Mouse (Mus musculus): ENCODE data around the gene Tceanc2. TPM values are rescaled to one million over a fixed set of nuclear protein-coding genes. Genes with fewer than 3 reads are reported as not detected.

The Tceanc2 gene
- total and polyA plus RNA-seq, 3 experiments, result 15.1 to 65.8 (median 17.6) TPM

- no peak overlapping the region for H3K4me3 ChIP-seq (ENCODE audit: low read depth, low read length)
- H3K4me1 ChIP-seq (ENCODE audit: insufficient read depth, low read depth, low read length), result no peaks in the 10 kb centered on the region
- no peaks in the 10 kb centered on the region for H3K9me3 ChIP-seq (replicated peaks)
- peaks cover 68% of the 10 kb centered on the region for H3K27me3 ChIP-seq (ENCODE audit: insufficient read depth, low read length)
- DNase-seq (ENCODE audit: low spot score), result no peak
- no peak for TF ChIP-seq GATA2 (IDR thresholded peaks at IDR 0.05; ENCODE audit: borderline replicate concordance, low read depth, low read length)
- TF ChIP-seq GATA1 (IDR thresholded peaks at IDR 0.05; ENCODE audit: borderline replicate concordance, low read length), result no peak
- TF ChIP-seq TAL1 (conservative IDR thresholded peaks at IDR 0.05; ENCODE audit: low read depth, low read length), result no peak
- no peak for TF ChIP-seq POLR2AphosphoS5 (IDR thresholded peaks at IDR 0.05; ENCODE audit: insufficient replicate concordance, low read depth, low read length)
- TF ChIP-seq CTCF (IDR thresholded peaks at IDR 0.05; ENCODE audit: low read depth, low read length), result no peak
- ATAC-seq (ENCODE audit: extremely low read depth, insufficient number of reproducible peaks, low FRiP score, poor library complexity, severe bottlenecking), result no peak
- H3K36me3 ChIP-seq (replicated peaks), result no peaks in the 10 kb centered on the region
Observed at GRCm38 (mm10) chr4:107108291-107108731, 70.6 kb downstream of the Tceanc2 start.

DNA sequence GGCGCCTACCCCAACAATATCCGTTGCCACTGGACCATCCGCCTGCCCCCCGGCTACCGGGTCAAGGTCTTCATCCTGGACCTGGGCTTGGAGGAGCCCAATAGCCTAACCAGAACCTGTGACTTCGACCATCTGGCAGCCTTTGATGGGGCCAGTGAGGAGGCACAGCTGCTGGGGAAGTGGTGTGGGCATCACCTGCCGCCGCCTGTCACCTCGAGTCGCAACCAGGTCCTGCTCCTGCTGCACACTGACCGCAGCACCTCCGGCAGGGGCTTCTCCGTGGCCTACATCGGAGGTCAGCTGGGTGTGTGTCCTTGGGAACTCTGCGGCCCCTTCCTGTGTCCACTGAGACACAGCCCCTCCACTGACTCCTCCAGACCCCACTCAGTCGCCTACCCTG lies 72.1 kb downstream of the Tceanc2 start:
- Histone ChIP-seq H3K4me1 (ENCODE audit: insufficient read depth, low read depth, low read length) (no peaks in the 10 kb centered on the region), H3K9me3 (replicated peaks) (no peaks in the 10 kb centered on the region), H3K4me3 (ENCODE audit: low read depth, low read length) (no peak overlapping the region), H3K27me3 (ENCODE audit: insufficient read depth, low read length) (peaks cover 72% of the 10 kb centered on the region), H3K36me3 (replicated peaks) (no peaks in the 10 kb centered on the region)
- TF ChIP-seq POLR2AphosphoS5 (IDR thresholded peaks at IDR 0.05; ENCODE audit: insufficient replicate concordance, low read depth, low read length) (no peak), TAL1 (conservative IDR thresholded peaks at IDR 0.05; ENCODE audit: low read depth, low read length) (no peak), GATA2 (IDR thresholded peaks at IDR 0.05; ENCODE audit: borderline replicate concordance, low read depth, low read length) (no peak), CTCF (IDR thresholded peaks at IDR 0.05; ENCODE audit: low read depth, low read length) (no peak), GATA1 (IDR thresholded peaks at IDR 0.05; ENCODE audit: borderline replicate concordance, low read length) (no peak)
- ATAC-seq (ENCODE audit: extremely low read depth, insufficient number of reproducible peaks, low FRiP score, poor library complexity, severe bottlenecking) (no peak), DNase-seq (ENCODE audit: low spot score) (no peak)

DNA sequence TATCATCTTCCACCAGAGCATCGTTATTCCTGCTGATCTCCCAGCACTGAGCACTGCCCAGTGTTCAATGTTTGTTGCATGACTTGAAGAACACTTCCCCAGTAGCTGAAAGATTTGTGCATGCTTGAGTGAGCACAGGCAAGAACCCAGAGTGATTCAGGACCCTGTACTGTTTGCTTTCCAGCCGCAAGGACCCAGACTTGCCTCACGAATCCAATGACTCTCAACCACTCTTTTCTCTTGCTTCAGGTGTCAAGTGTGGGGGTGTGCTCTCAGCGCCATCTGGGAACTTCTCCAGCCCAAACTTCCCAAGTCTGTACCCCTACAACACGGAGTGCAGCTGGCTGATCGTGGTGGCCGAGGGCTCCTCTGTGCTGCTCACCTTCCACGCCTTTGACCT lies 76.7 kb downstream of the Tceanc2 start:
- DNase-seq (ENCODE audit: low spot score) (no peak), ATAC-seq (ENCODE audit: extremely low read depth, insufficient number of reproducible peaks, low FRiP score, poor library complexity, severe bottlenecking) (no peak)
- H3K27me3 ChIP-seq (ENCODE audit: insufficient read depth, low read length), result peaks cover 55% of the 10 kb centered on the region
- H3K36me3 ChIP-seq (replicated peaks), result no peaks in the 10 kb centered on the region
- TF ChIP-seq GATA2 (IDR thresholded peaks at IDR 0.05; ENCODE audit: borderline replicate concordance, low read depth, low read length) (no peak), GATA1 (IDR thresholded peaks at IDR 0.05; ENCODE audit: borderline replicate concordance, low read length) (no peak), CTCF (IDR thresholded peaks at IDR 0.05; ENCODE audit: low read depth, low read length) (no peak), POLR2AphosphoS5 (IDR thresholded peaks at IDR 0.05; ENCODE audit: insufficient replicate concordance, low read depth, low read length) (no peak), TAL1 (conservative IDR thresholded peaks at IDR 0.05; ENCODE audit: low read depth, low read length) (no peak)
- no peaks in the 10 kb centered on the region for H3K4me1 ChIP-seq (ENCODE audit: insufficient read depth, low read depth, low read length)
- H3K9me3 ChIP-seq (replicated peaks), result no peaks in the 10 kb centered on the region
- H3K4me3 ChIP-seq (ENCODE audit: low read depth, low read length), result no peak overlapping the region

DNA sequence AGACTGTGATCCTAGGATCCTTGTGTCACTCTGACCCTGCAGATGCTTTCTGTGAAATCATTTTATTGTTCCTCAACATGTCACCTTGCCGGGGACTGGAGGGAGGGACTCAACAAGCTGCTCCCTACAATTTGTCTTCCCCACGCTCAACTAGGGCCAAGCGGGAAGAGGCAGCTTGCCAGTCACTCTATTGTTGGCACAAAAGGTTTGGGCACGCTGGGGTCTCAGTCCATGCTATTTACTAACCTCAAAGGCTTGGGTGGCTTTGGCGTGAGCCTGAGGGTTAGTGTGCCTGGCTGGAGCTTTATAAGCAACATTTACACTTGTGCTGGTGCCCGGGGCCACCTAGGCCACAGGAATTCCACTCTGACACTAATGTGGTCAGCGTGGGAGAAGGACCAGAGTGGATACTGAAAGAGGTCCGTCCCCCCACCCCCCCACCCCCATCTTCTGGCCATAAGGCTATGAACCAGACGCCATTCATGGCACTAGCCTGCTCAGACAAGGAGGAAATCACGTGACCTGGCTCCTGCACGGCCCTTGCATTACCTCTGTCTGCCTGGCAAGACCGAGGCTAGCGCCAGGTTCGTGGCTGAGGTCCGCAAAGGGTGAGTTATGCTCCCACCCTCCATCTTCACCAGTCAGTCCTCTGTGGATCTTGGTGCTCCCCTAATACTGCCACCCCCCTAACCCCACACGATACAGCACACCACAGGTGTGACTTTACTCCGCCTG lies 80.0 kb downstream of the Tceanc2 start:
- Histone ChIP-seq H3K27me3 (ENCODE audit: insufficient read depth, low read length) (peaks cover 49% of the 10 kb centered on the region), H3K9me3 (replicated peaks) (no peaks in the 10 kb centered on the region), H3K4me1 (ENCODE audit: insufficient read depth, low read depth, low read length) (no peaks in the 10 kb centered on the region), H3K4me3 (ENCODE audit: low read depth, low read length) (no peak overlapping the region), H3K36me3 (replicated peaks) (no peaks in the 10 kb centered on the region)
- ATAC-seq (ENCODE audit: extremely low read depth, insufficient number of reproducible peaks, low FRiP score, poor library complexity, severe bottlenecking), result no peak
- TF ChIP-seq CTCF (IDR thresholded peaks at IDR 0.05; ENCODE audit: low read depth, low read length) (no peak), GATA1 (IDR thresholded peaks at IDR 0.05; ENCODE audit: borderline replicate concordance, low read length) (no peak), POLR2AphosphoS5 (IDR thresholded peaks at IDR 0.05; ENCODE audit: insufficient replicate concordance, low read depth, low read length) (no peak), GATA2 (IDR thresholded peaks at IDR 0.05; ENCODE audit: borderline replicate concordance, low read depth, low read length) (no peak), TAL1 (conservative IDR thresholded peaks at IDR 0.05; ENCODE audit: low read depth, low read length) (no peak)
- no peak for DNase-seq (ENCODE audit: low spot score)

DNA sequence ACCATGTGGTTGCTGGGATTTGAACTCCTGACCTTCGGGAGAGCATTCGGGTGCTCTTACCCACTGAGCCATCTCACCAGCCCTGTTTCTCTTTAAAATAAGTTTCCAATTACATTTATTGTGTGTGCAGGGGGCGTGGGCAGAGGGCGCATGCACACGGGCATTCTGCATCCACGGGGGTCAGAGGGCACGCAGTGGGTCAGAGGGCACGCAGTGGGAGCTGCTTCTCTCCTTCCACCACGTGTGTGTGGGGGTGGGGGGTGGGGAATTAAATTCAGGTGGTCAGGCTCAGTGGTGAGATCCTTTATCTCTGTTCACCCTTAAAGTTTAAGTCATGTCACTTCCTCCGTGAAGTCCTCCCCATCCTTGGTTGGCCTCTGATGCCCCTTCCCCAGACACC lies 80.5 kb downstream of the Tceanc2 start:
- no peak for DNase-seq (ENCODE audit: low spot score)
- Histone ChIP-seq H3K4me1 (ENCODE audit: insufficient read depth, low read depth, low read length) (no peaks in the 10 kb centered on the region), H3K36me3 (replicated peaks) (no peaks in the 10 kb centered on the region), H3K27me3 (ENCODE audit: insufficient read depth, low read length) (peaks cover 51% of the 10 kb centered on the region), H3K9me3 (replicated peaks) (no peaks in the 10 kb centered on the region), H3K4me3 (ENCODE audit: low read depth, low read length) (no peak overlapping the region)
- ATAC-seq (ENCODE audit: extremely low read depth, insufficient number of reproducible peaks, low FRiP score, poor library complexity, severe bottlenecking), result no peak
- TF ChIP-seq GATA1 (IDR thresholded peaks at IDR 0.05; ENCODE audit: borderline replicate concordance, low read length) (no peak), CTCF (IDR thresholded peaks at IDR 0.05; ENCODE audit: low read depth, low read length) (no peak), TAL1 (conservative IDR thresholded peaks at IDR 0.05; ENCODE audit: low read depth, low read length) (no peak), POLR2AphosphoS5 (IDR thresholded peaks at IDR 0.05; ENCODE audit: insufficient replicate concordance, low read depth, low read length) (no peak), GATA2 (IDR thresholded peaks at IDR 0.05; ENCODE audit: borderline replicate concordance, low read depth, low read length) (no peak)

- DNase-seq (ENCODE audit: low spot score) (no peak), ATAC-seq (ENCODE audit: extremely low read depth, insufficient number of reproducible peaks, low FRiP score, poor library complexity, severe bottlenecking) (no peak)
- H3K27me3 ChIP-seq (ENCODE audit: insufficient read depth, low read length), result peaks cover 49% of the 10 kb centered on the region
- H3K4me3 ChIP-seq (ENCODE audit: low read depth, low read length), result no peak overlapping the region
- no peaks in the 10 kb centered on the region for H3K36me3 ChIP-seq (replicated peaks)
- H3K9me3 ChIP-seq (replicated peaks), result no peaks in the 10 kb centered on the region
- TF ChIP-seq GATA1 (IDR thresholded peaks at IDR 0.05; ENCODE audit: borderline replicate concordance, low read length), result no peak
- TF ChIP-seq CTCF (IDR thresholded peaks at IDR 0.05; ENCODE audit: low read depth, low read length), result no peak
- no peak for TF ChIP-seq TAL1 (conservative IDR thresholded peaks at IDR 0.05; ENCODE audit: low read depth, low read length)
- no peak for TF ChIP-seq POLR2AphosphoS5 (IDR thresholded peaks at IDR 0.05; ENCODE audit: insufficient replicate concordance, low read depth, low read length)
- no peak for TF ChIP-seq GATA2 (IDR thresholded peaks at IDR 0.05; ENCODE audit: borderline replicate concordance, low read depth, low read length)
- no peaks in the 10 kb centered on the region for H3K4me1 ChIP-seq (ENCODE audit: insufficient read depth, low read depth, low read length)
Observed at GRCm38 (mm10) chr4:107097871-107098270, 81.0 kb downstream of the Tceanc2 start.

Data from G1E (cell line).